Mouse (Mus musculus) thymus, postnatal 4 days (tissue): ENCODE data around the gene Msantd3.

Experiments used
- DNase-seq: peaks from one replicate; pipeline ENCODE4 v3.0.0; 2021

The Msantd3 gene

GRCm38 (mm10) chr4:48559652-48560051, 19.9 kb downstream of the Msantd3 start:
- no peak for DNase-seq

GRCm38 (mm10) chr4:48561824-48562223, 22.1 kb downstream of the Msantd3 start:
- DNase-seq: no peak

GRCm38 (mm10) chr4:48564962-48565361, 25.2 kb downstream of the Msantd3 start:
- no peak for DNase-seq

GRCm38 (mm10) chr4:48576361-48576760, 36.6 kb downstream of the Msantd3 start:
- no peak for DNase-seq

GRCm38 (mm10) chr4:48577831-48578230, 38.1 kb downstream of the Msantd3 start:
- no peak for DNase-seq

GRCm38 (mm10) chr4:48578399-48578798, 38.7 kb downstream of the Msantd3 start:
- no peak for DNase-seq

- DNase-seq: no peak
Measured at GRCm38 (mm10) chr4:48579475-48580110, 39.9 kb downstream of the Msantd3 start.

- DNase-seq: no peak
Measured at GRCm38 (mm10) chr4:48581201-48581600, 41.5 kb downstream of the Msantd3 start.

GRCm38 (mm10) chr4:48581993-48582392, 42.3 kb downstream of the Msantd3 start:
- no peak for DNase-seq

- DNase-seq: no peak
Measured at GRCm38 (mm10) chr4:48582941-48583340, 43.2 kb downstream of the Msantd3 start.

- DNase-seq: peak; percentile 24
Measured at GRCm38 (mm10) chr4:48584421-48585240, 44.9 kb downstream of the Msantd3 start, which contains the start of gene Tmeff1. Gene Tmeff1, plus strand, starts transcription at chr4:48585174.

GRCm38 (mm10) chr4:48585241-48586098, 45.7 kb downstream of the Msantd3 start:
- peak; percentile 35 for DNase-seq

- no peak for DNase-seq
Measured at GRCm38 (mm10) chr4:48586099-48586821, 46.5 kb downstream of the Msantd3 start.

GRCm38 (mm10) chr4:48587526-48587925, 47.8 kb downstream of the Msantd3 start:
- no peak for DNase-seq

- no peak for DNase-seq
Measured at GRCm38 (mm10) chr4:48588576-48588975, 48.8 kb downstream of the Msantd3 start.

- DNase-seq: no peak
Measured at GRCm38 (mm10) chr4:48590862-48591261, 51.1 kb downstream of the Msantd3 start.

- no peak for DNase-seq
Measured at GRCm38 (mm10) chr4:48591390-48591789, 51.7 kb downstream of the Msantd3 start.

- DNase-seq: no peak
Measured at GRCm38 (mm10) chr4:48592328-48592727, 52.6 kb downstream of the Msantd3 start.

GRCm38 (mm10) chr4:48592844-48593243, 53.1 kb downstream of the Msantd3 start:
- no peak for DNase-seq

- DNase-seq: no peak
Measured at GRCm38 (mm10) chr4:48596111-48596510, 56.4 kb downstream of the Msantd3 start.

GRCm38 (mm10) chr4:48605650-48606049, 65.9 kb downstream of the Msantd3 start:
- no peak for DNase-seq

GRCm38 (mm10) chr4:48609485-48609884, 69.8 kb downstream of the Msantd3 start:
- DNase-seq: no peak

- DNase-seq: no peak
Measured at GRCm38 (mm10) chr4:48610251-48610650, 70.5 kb downstream of the Msantd3 start.
